Mouse (Mus musculus) lung, embryonic 14.5 days (tissue): ENCODE measurements around the gene Erc2. TPM values are rescaled to one million over a fixed set of nuclear protein-coding genes. Genes with fewer than 3 reads are reported as not detected.

Experiments
- ATAC-seq: fragments of 200-750 bp; cut with Nextera tagmentation; 2 replicates; pipeline ENCODE4 v1.8.0; 2017; ENCODE audit warnings: mild to moderate bottlenecking, moderate TSS enrichment, moderate library complexity; ENCODE audit not compliant: insufficient read depth
- DNase-seq: peaks from one replicate; pipeline ENCODE4 v3.0.0-alpha.2; 2015
- H3K27ac ChIP-seq: fragments of 300-500 bp; sonication (generic); 2 replicates; pipeline ENCODE4 v1.5.1; 2014; ENCODE audit warnings: low read depth, mild to moderate bottlenecking, moderate library complexity
- H3K27me3 ChIP-seq: fragments of 300-500 bp; sonication (generic); 2 replicates; pipeline ENCODE4 v1.6.1; 2014; ENCODE audit warnings: low read length, control low read depth; ENCODE audit not compliant: insufficient read depth
- H3K36me3 ChIP-seq: fragments of 300-500 bp; sonication (generic); 2 replicates; pipeline ENCODE4 v1.6.1; 2014; ENCODE audit warnings: control low read depth; ENCODE audit not compliant: insufficient read depth
- H3K4me1 ChIP-seq: fragments of 300-500 bp; sonication (generic); 2 replicates; pipeline ENCODE4 v1.6.1; 2014; ENCODE audit warnings: antibody characterized with exemption, control low read depth; ENCODE audit not compliant: insufficient read depth
- H3K4me2 ChIP-seq: fragments of 300-500 bp; sonication (generic); 2 replicates; pipeline ENCODE4 v1.6.1; 2014; ENCODE audit warnings: mild to moderate bottlenecking
- H3K4me3 ChIP-seq: fragments of 300-500 bp; sonication (generic); 2 replicates; pipeline ENCODE4 v1.5.1; 2014; ENCODE audit warnings: low read depth, low read length
- H3K9ac ChIP-seq: fragments of 300-500 bp; sonication (generic); 2 replicates; pipeline ENCODE4 v1.6.1; 2014
- H3K9me3 ChIP-seq: fragments of 300-500 bp; sonication (generic); 2 replicates; pipeline ENCODE4 v1.6.1; 2016; ENCODE audit warnings: low read depth, low read length, control low read depth
- CTCF ChIP-seq: IDR thresholded peaks from 2 replicates; pipeline ENCODE4 v1.5.1; 2016; ENCODE audit warnings: antibody characterized with exemption, low read depth
- WGBS: fragments of 180-500 bp; shearing (Covaris S2); extraction: QIAGEN DNeasy Blood & Tissue Kit; methylation state at CpG from one replicate; pipeline ENCODE4 v1.1.7; 2014; 5-methylcytosine and 5-hydroxymethylcytosine counted together
- polyA plus RNA-seq: library from polyadenylated mRNA; unstranded; fragments of >200 nt; fragmentation: Nextera tagmentation; extraction: Ambion mirVana; gene quantifications from 2 replicates; pipeline ENCODE4 v1.2.1, GENCODE M21; 2014

The Erc2 gene
- polyA plus RNA-seq, 1 experiment from 2014 or later, result 2.1 TPM

- H3K36me3 ChIP-seq, result no peaks in the 10 kb centered on the region
- 74% methylated on average over 4 of the region's 4 CpGs for WGBS
- TF ChIP-seq CTCF, result no peak
- DNase-seq, result no peak
- H3K9me3 ChIP-seq, result no peaks in the 10 kb centered on the region
- H3K4me2 ChIP-seq, result no peak overlapping the region
- no peaks in the 10 kb centered on the region for H3K4me1 ChIP-seq
- H3K27ac ChIP-seq, result no peak overlapping the region
- H3K27me3 ChIP-seq, result no peaks in the 10 kb centered on the region
- no peak for ATAC-seq
- no peak overlapping the region for H3K4me3 ChIP-seq
- H3K9ac ChIP-seq, result no peak overlapping the region
Observed at GRCm38 (mm10) chr14:28362336-28362735, 740.1 kb downstream of the Erc2 start.

- Histone ChIP-seq H3K4me1 (peaks cover 1% of the 10 kb centered on the region; the same call in 1 of the 2 replicates), H3K27ac (no peak overlapping the region), H3K9me3 (no peaks in the 10 kb centered on the region), H3K4me3 (no peak overlapping the region), H3K36me3 (no peaks in the 10 kb centered on the region), H3K4me2 (no peak overlapping the region), H3K27me3 (no peaks in the 10 kb centered on the region), H3K9ac (no peak overlapping the region)
- DNase-seq (no peak), ATAC-seq (no peak)
- no peak for TF ChIP-seq CTCF
- 54% methylated on average over 8 of the region's 8 CpGs for WGBS
Observed at GRCm38 (mm10) chr14:28370713-28371112, 748.5 kb downstream of the Erc2 start.

GRCm38 (mm10) chr14:28371651-28372050 is 749.4 kb downstream of the Erc2 start:
- Histone ChIP-seq H3K27ac (no peak overlapping the region), H3K4me2 (no peak overlapping the region), H3K27me3 (no peaks in the 10 kb centered on the region), H3K4me3 (no peak overlapping the region), H3K9me3 (no peaks in the 10 kb centered on the region), H3K9ac (no peak overlapping the region), H3K36me3 (no peaks in the 10 kb centered on the region), H3K4me1 (peaks cover 6% of the 10 kb centered on the region; the same call in 1 of the 2 replicates)
- no peak for DNase-seq
- TF ChIP-seq CTCF, result no peak
- 86% methylated on average over 10 of the region's 10 CpGs for WGBS
- no peak for ATAC-seq

- 20% methylated on average over 10 of the region's 10 CpGs for WGBS
- no peak for TF ChIP-seq CTCF
- Histone ChIP-seq H3K4me1 (peaks cover 6% of the 10 kb centered on the region; the same call in 1 of the 2 replicates), H3K9me3 (no peaks in the 10 kb centered on the region), H3K27me3 (no peaks in the 10 kb centered on the region), H3K4me2 (peak overlapping the region; percentile 45), H3K36me3 (no peaks in the 10 kb centered on the region), H3K9ac (no peak overlapping the region), H3K27ac (no peak overlapping the region), H3K4me3 (no peak overlapping the region)
- DNase-seq (peak; percentile 68), ATAC-seq (no peak)
Observed at GRCm38 (mm10) chr14:28375642-28376091, 753.4 kb downstream of the Erc2 start.

DNA sequence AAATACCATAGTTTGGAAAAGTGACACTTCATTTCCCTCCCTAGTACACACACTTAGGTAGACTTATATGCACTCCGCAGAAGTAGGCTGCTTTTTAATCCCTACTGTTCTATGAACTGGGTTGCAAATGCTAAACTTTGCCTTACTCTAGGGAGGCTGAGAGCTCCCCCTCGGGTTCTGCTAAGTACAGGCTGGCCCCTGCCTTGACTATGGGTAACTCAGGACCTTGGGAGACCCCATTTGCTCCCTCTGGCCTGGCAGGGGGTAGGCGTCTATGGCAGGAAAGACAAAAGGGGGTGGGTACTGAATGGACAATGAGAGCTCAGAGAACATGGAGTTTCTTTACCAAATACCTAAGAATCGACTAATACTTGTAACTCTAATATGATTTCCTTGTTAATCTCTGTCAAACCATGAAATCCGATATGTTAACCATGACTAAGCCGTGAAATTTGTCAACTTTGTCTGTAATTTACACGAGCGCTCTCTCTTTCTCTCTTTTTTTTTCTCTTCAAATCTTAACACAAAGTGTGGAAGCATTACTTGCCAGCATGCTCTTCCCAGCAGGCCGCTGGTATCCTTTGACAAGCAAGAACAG is 754.1 kb downstream of the Erc2 start:
- 58% methylated on average over 9 of the region's 9 CpGs for WGBS
- H3K27ac ChIP-seq, result no peak overlapping the region

DNA sequence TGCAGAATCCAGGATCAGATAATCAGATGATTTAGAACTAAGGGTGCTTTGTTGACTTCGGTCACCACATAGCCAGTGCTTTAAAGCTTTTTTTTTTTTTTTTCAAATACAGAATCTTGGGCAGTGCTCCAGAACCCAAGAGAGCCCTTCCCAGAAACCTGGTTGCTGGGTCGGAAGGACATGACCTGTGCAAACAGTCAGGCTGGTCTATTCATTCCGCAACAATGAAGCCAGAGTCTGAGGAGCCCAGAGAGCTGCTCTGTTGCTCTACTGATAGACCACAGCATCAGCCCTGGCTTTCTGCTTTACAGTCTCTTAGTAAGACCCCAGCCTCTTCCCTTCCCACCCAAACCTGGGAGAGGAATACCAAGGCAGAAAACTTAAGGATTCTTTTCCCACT is 755.3 kb downstream of the Erc2 start:
- ATAC-seq (no peak), DNase-seq (no peak)
- H3K4me2 ChIP-seq, result no peak overlapping the region
- WGBS, result 62% methylated on average over 3 of the region's 3 CpGs
- TF ChIP-seq CTCF, result no peak
- no peaks in the 10 kb centered on the region for H3K27me3 ChIP-seq
- H3K9ac ChIP-seq, result no peak overlapping the region
- H3K4me3 ChIP-seq, result no peak overlapping the region
- no peak overlapping the region for H3K27ac ChIP-seq
- no peaks in the 10 kb centered on the region for H3K9me3 ChIP-seq
- H3K4me1 ChIP-seq, result peaks cover 6% of the 10 kb centered on the region; the same call in 1 of the 2 replicates
- no peaks in the 10 kb centered on the region for H3K36me3 ChIP-seq

More for the DNA sequence above, 754.1 kb downstream of the Erc2 start:
- no peak for ATAC-seq
- Histone ChIP-seq H3K4me1 (peaks cover 6% of the 10 kb centered on the region; the same call in 1 of the 2 replicates), H3K4me2 (no peak overlapping the region; the same call in 1 of the 2 replicates), H3K36me3 (no peaks in the 10 kb centered on the region), H3K9me3 (no peaks in the 10 kb centered on the region), H3K4me3 (no peak overlapping the region), H3K9ac (no peak overlapping the region), H3K27me3 (no peaks in the 10 kb centered on the region)
- DNase-seq, result no peak
- no peak for TF ChIP-seq CTCF

GRCm38 (mm10) chr14:28380129-28380528 is 757.9 kb downstream of the Erc2 start:
- no peaks in the 10 kb centered on the region for H3K27me3 ChIP-seq
- H3K9ac ChIP-seq, result no peak overlapping the region
- no peak for ATAC-seq
- peaks cover 6% of the 10 kb centered on the region; the same call in 1 of the 2 replicates for H3K4me1 ChIP-seq
- H3K4me3 ChIP-seq, result no peak overlapping the region
- H3K4me2 ChIP-seq, result no peak overlapping the region
- 77% methylated on average over 3 of the region's 3 CpGs for WGBS
- no peak for DNase-seq
- TF ChIP-seq CTCF, result no peak
- no peak overlapping the region for H3K27ac ChIP-seq
- H3K36me3 ChIP-seq, result no peaks in the 10 kb centered on the region
- no peaks in the 10 kb centered on the region for H3K9me3 ChIP-seq
